ENCODE assay signal across 10 mouse cellular contexts in the genomic region with DNA sequence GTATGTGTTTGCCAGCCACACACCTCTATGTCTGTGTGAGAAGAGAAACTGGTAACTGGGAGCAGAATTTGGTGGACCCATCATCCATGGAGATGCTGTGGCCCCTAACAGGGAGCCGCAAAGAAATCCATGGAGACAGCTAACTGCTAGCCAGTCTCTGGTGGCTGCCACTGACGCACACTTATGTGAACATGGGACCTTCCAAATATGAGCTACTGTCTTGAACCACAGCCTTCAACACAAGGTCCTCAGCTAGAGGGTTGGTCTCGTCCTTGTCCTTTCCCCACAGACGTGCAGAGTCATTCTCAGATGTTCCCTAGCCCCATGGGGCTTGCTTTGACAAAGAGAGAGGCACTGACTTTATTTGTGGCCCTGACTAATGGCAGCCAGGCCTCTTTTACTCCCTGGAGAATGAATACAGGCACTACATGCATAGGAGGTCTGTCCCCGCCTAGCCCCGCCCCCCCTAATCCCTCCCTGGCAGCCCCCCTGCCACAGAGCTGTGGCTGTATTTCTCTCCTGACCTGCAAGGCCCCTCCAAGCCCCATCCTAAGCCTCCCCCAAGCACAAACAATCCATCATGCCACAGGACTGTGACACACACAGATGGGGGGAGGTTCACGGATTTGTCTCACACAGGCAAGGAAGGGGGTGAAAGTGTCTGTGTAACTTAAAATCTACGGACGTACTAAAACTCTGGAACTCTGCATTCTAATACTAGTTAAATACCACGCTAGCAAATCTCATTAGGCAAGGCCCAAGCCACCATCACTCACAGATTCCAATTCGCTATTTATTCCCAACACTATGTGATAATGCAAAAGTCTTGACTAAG. TPM values are rescaled to one million over a fixed set of nuclear protein-coding genes. Genes with fewer than 3 reads are reported as not detected.
A peak's percentile ranks its signal among the peaks of the same experiment; 100 is the strongest.
DNase-seq lines count a peak whose midpoint lies in the region; ATAC-seq and TF ChIP-seq lines count a peak whose summit lies in the region.
"Had no signal": no experiment of that assay in that cellular context is flagged by ENCODE, and none has a peak within 500 bp of the region (broad histone marks: within the 10 kb centered on the region; RNA-seq: fewer than 3 reads in every experiment).

No protein-coding gene starts in this region.

- H3K4me2 ChIP-seq in midbrain, embryonic 11.5 days = peak overlapping the region; percentile 17; the same call in 1 of the 2 replicates
- no peak overlapping the region for H3K4me2 ChIP-seq in midbrain, embryonic 16.5 days (ENCODE audit: low read length)
- no peak overlapping the region for H3K4me2 ChIP-seq in hindbrain, embryonic 13.5 days

- TF ChIP-seq CTCF in heart, adult 2 months (IDR thresholded peaks at IDR 0.05) = no peak

- no peak overlapping the region; the same call in 1 of the 2 replicates for H3K4me3 ChIP-seq in heart, embryonic 10.5 days
- H3K4me3 ChIP-seq in heart, adult 2 months = no peak overlapping the region
- no peak overlapping the region for H3K4me3 ChIP-seq in midbrain, embryonic 11.5 days (ENCODE audit: low read depth, low read length)
- H3K4me3 ChIP-seq in midbrain, embryonic 16.5 days (ENCODE audit: low read depth, low read length) = no peak overlapping the region
- no peak overlapping the region for H3K4me3 ChIP-seq in hindbrain, embryonic 13.5 days

- no peaks in the 10 kb centered on the region for H3K36me3 ChIP-seq in heart, embryonic 10.5 days
- no peaks in the 10 kb centered on the region for H3K36me3 ChIP-seq in heart, adult 2 months (ENCODE audit: control insufficient read depth, insufficient read depth, low read length)
- no peaks in the 10 kb centered on the region for H3K36me3 ChIP-seq in midbrain, embryonic 11.5 days (ENCODE audit: control insufficient read depth, insufficient read depth, low read length)
- H3K36me3 ChIP-seq in midbrain, embryonic 16.5 days (ENCODE audit: control insufficient read depth, insufficient read depth, low read length) = no peaks in the 10 kb centered on the region
- no peaks in the 10 kb centered on the region for H3K36me3 ChIP-seq in hindbrain, embryonic 13.5 days

- peak overlapping the region; percentile 56; the same call in 1 of the 2 replicates for H3K27ac ChIP-seq in heart, embryonic 10.5 days
- no peak overlapping the region for H3K27ac ChIP-seq in heart, adult 2 months
- peak overlapping the region; percentile 57 for H3K27ac ChIP-seq in midbrain, embryonic 11.5 days (ENCODE audit: low read depth, low read length)
- H3K27ac ChIP-seq in midbrain, embryonic 16.5 days (ENCODE audit: low read length) = no peak overlapping the region
- H3K27ac ChIP-seq in hindbrain, embryonic 13.5 days = 0 out of 2 replicates have a peak overlapping the region, but pooled peaks have one; percentile 5

- peaks cover 24% of the 10 kb centered on the region; the same call in 1 of the 2 replicates for H3K27me3 ChIP-seq in heart, embryonic 10.5 days (ENCODE audit: insufficient read depth, poor library complexity, severe bottlenecking)
- H3K27me3 ChIP-seq in heart, adult 2 months (ENCODE audit: control insufficient read depth, insufficient read depth, low read length) = no peaks in the 10 kb centered on the region
- peaks cover 20% of the 10 kb centered on the region for H3K27me3 ChIP-seq in midbrain, embryonic 11.5 days (ENCODE audit: control insufficient read depth, insufficient read depth, low read length)
- H3K27me3 ChIP-seq in midbrain, embryonic 16.5 days (ENCODE audit: control insufficient read depth, insufficient read depth, low read depth, low read length) = peaks cover 20% of the 10 kb centered on the region
- peaks cover 92% of the 10 kb centered on the region for H3K27me3 ChIP-seq in hindbrain, embryonic 13.5 days

- DNase-seq in heart, embryonic 10.5 days (ENCODE audit: low spot score) = no peak
- DNase-seq in heart, adult 2 months = no peak
- DNase-seq in midbrain, embryonic 11.5 days (ENCODE audit: low spot score, missing footprints) = peak; percentile 90
- DNase-seq: cerebellum, adult 11 months; heart, postnatal 14 days had no signal

- no peaks in the 10 kb centered on the region for H3K79me2 ChIP-seq in heart, adult 2 months (replicated peaks; ENCODE audit: control insufficient read depth, insufficient read depth, low read length)

- WGBS in heart, embryonic 10.5 days = 57% methylated on average over 11 of the region's 11 CpGs
- WGBS in heart, adult 2 months = 73% methylated on average over 11 of the region's 11 CpGs
- WGBS in midbrain, embryonic 11.5 days = 18% methylated on average over 11 of the region's 11 CpGs
- 24% methylated on average over 11 of the region's 11 CpGs for WGBS in midbrain, embryonic 16.5 days
- WGBS in hindbrain, embryonic 13.5 days = 25% methylated on average over 11 of the region's 11 CpGs

- peak; percentile 41 for ATAC-seq in midbrain, embryonic 11.5 days (ENCODE audit: low FRiP score)
- ATAC-seq in midbrain, embryonic 16.5 days = no peak
- ATAC-seq in hindbrain, embryonic 13.5 days (ENCODE audit: low FRiP score) = no peak
- ATAC-seq in megakaryocyte, adult 5-6 weeks (ENCODE audit: poor library complexity, severe bottlenecking) = no peak
- no peak for ATAC-seq in erythroblast, adult 5-6 weeks (replicated peaks; ENCODE audit: low FRiP score, poor library complexity, severe bottlenecking)
- ATAC-seq: intestine, postnatal 0 days had no signal

- intact Hi-C loops in heart, adult 2 months (cut with DNase I) = loop anchor here (5.0 kb wide), 1 partner anchor 124 kb away; no protein-coding TSS in a partner anchor

- H3K9ac ChIP-seq in heart, adult 2 months (ENCODE audit: low read depth, low read length) = no peak overlapping the region
- H3K9ac ChIP-seq in midbrain, embryonic 11.5 days (ENCODE audit: low read length) = peak overlapping the region; percentile 20; the same call in 1 of the 2 replicates
- no peak overlapping the region for H3K9ac ChIP-seq in midbrain, embryonic 16.5 days (ENCODE audit: low read depth, low read length)
- H3K9ac ChIP-seq in hindbrain, embryonic 13.5 days = no peak overlapping the region

- peaks cover 47% of the 10 kb centered on the region for H3K4me1 ChIP-seq in heart, embryonic 10.5 days
- peaks cover 11% of the 10 kb centered on the region for H3K4me1 ChIP-seq in heart, adult 2 months (ENCODE audit: control insufficient read depth, insufficient read depth, low read length)
- H3K4me1 ChIP-seq in midbrain, embryonic 11.5 days (ENCODE audit: control insufficient read depth, insufficient read depth, low read length) = peaks cover 37% of the 10 kb centered on the region
- H3K4me1 ChIP-seq in midbrain, embryonic 16.5 days (ENCODE audit: control insufficient read depth, insufficient read depth, low read length) = peaks cover 14% of the 10 kb centered on the region
- H3K4me1 ChIP-seq in hindbrain, embryonic 13.5 days (replicated peaks) = peaks cover 48% of the 10 kb centered on the region

- no peaks in the 10 kb centered on the region for H3K9me3 ChIP-seq in heart, embryonic 10.5 days
- H3K9me3 ChIP-seq in midbrain, embryonic 11.5 days (ENCODE audit: control insufficient read depth, low read length) = no peaks in the 10 kb centered on the region
- H3K9me3 ChIP-seq in midbrain, embryonic 16.5 days (replicated peaks; ENCODE audit: control insufficient read depth, low read length, poor library complexity, severe bottlenecking) = no peaks in the 10 kb centered on the region
- no peaks in the 10 kb centered on the region for H3K9me3 ChIP-seq in hindbrain, embryonic 13.5 days

- no peak for TF ChIP-seq POLR2A in heart, adult 2 months (IDR thresholded peaks at IDR 0.05; ENCODE audit: insufficient read depth, low read depth, low read length)

- no peak for TF ChIP-seq EP300 in heart, adult 2 months (IDR thresholded peaks at IDR 0.05; ENCODE audit: insufficient read depth, low read depth, low read length)

RNA-seq across cellular contexts. Expression of gene Rnf220, which starts 16.0 kb away (rescaled TPM):
- polyA plus RNA-seq in heart, embryonic 10.5 days (2016; fragmentation: Nextera tagmentation; extraction: Ambion mirVana) = 56.5 and 76.1 TPM in 2 replicates
- 10 to 100 TPM; 32.3 to 33.2 TPM for total RNA-seq in heart, adult 2 months (2021)
- 41.4 and 58.5 TPM in 2 replicates for polyA plus RNA-seq in heart, adult 2 months (2012; rRNA removed)
- 54.6 and 63.3 TPM in 2 replicates for polyA plus RNA-seq in midbrain, embryonic 11.5 days (2014; fragmentation: Nextera tagmentation; extraction: Ambion mirVana)
- 137 and 150 TPM in 2 replicates for polyA plus RNA-seq in midbrain, embryonic 16.5 days (2015; fragmentation: Nextera tagmentation; extraction: Ambion mirVana)
- polyA plus RNA-seq in hindbrain, embryonic 13.5 days (2015; fragmentation: Nextera tagmentation; extraction: Ambion mirVana) = 102 and 106 TPM in 2 replicates
- 38.7 and 40.6 TPM in 2 replicates for total RNA-seq in megakaryocyte, adult 5-6 weeks (2015)
- total RNA-seq in megakaryocyte, adult 5-6 weeks (2017) = 76.7 and 84.3 TPM in 2 replicates
- 6.3 and 19.0 TPM in 2 replicates for total RNA-seq in erythroblast, adult 5-6 weeks (2015; ENCODE audit: low replicate concordance)
- total RNA-seq in erythroblast, adult 5-6 weeks (2017; ENCODE audit: low replicate concordance) = 19.5 and 22.1 TPM in 2 replicates

Comparison
In these comparisons a context has a peak if more than half of its experiments do, and no peak if none do; other contexts are left out.
1. H3K27ac ChIP-seq: peak in heart, embryonic 10.5 days (single experiment), midbrain, embryonic 11.5 days (single experiment) and hindbrain, embryonic 13.5 days (single experiment); none in heart, adult 2 months (single experiment) and midbrain, embryonic 16.5 days (single experiment).